Mouse (Mus musculus) neural tube, embryonic 14.5 days (tissue): Measurements from ENCODE around the gene Atxn10. TPM values are rescaled to one million over a fixed set of nuclear protein-coding genes. Genes with fewer than 3 reads are reported as not detected.
A peak's percentile ranks its signal among the peaks of the same experiment; 100 is the strongest.

ENCODE experiments used
- ATAC-seq: fragments of 200-750 bp; cut with Nextera tagmentation; 2 replicates; pipeline ENCODE4 v1.8.0; 2017; ENCODE audit warnings: low read depth, mild to moderate bottlenecking, moderate TSS enrichment, moderate library complexity
- H3K27ac ChIP-seq: fragments of 300-500 bp; sonication (generic); 2 replicates; pipeline ENCODE4 v1.5.1; 2014; ENCODE audit warnings: low read depth, mild to moderate bottlenecking, control low read depth, low read length, moderate library complexity, mixed read lengths
- H3K27me3 ChIP-seq: fragments of 300-500 bp; sonication (generic); 2 replicates; pipeline ENCODE4 v1.6.1; 2014; ENCODE audit warnings: low read length; ENCODE audit not compliant: control insufficient read depth, insufficient read depth
- H3K36me3 ChIP-seq: fragments of 300-500 bp; sonication (generic); 2 replicates; pipeline ENCODE4 v1.6.1; 2014; ENCODE audit warnings: low read length, mixed read lengths; ENCODE audit not compliant: control insufficient read depth, insufficient read depth
- H3K4me1 ChIP-seq: fragments of 300-500 bp; sonication (generic); 2 replicates; pipeline ENCODE4 v1.6.1; 2014; ENCODE audit warnings: low read length; ENCODE audit not compliant: control insufficient read depth, insufficient read depth
- H3K4me2 ChIP-seq: fragments of 300-500 bp; sonication (generic); 2 replicates; pipeline ENCODE4 v1.6.1; 2014; ENCODE audit warnings: mild to moderate bottlenecking, low read depth, low read length, control low read depth
- H3K4me3 ChIP-seq: fragments of 300-500 bp; sonication (generic); 2 replicates; pipeline ENCODE4 v1.5.1; 2014; ENCODE audit warnings: low read depth, low read length, control low read depth, mixed read lengths
- H3K9ac ChIP-seq: fragments of 300-500 bp; sonication (generic); replicated peaks from 2 replicates; pipeline ENCODE4 v1.6.1; 2014; ENCODE audit warnings: low read depth, mild to moderate bottlenecking, control low read depth, low read length, mixed read lengths
- H3K9me3 ChIP-seq: fragments of 300-500 bp; sonication (generic); 2 replicates; pipeline ENCODE4 v1.6.1; 2016; ENCODE audit warnings: low read length; ENCODE audit not compliant: control insufficient read depth
- WGBS: fragments of 180-500 bp; shearing (Covaris S2); extraction: QIAGEN DNeasy Blood & Tissue Kit; methylation state at CpG from one replicate; pipeline ENCODE4 v1.1.7; 2014; 5-methylcytosine and 5-hydroxymethylcytosine counted together
- polyA plus RNA-seq: library from polyadenylated mRNA; unstranded; fragments of >200 nt; fragmentation: Nextera tagmentation; extraction: Ambion mirVana; gene quantifications from 2 replicates; pipeline ENCODE4 v1.2.1, GENCODE M21; 2014

The Atxn10 gene
- 556 and 572 TPM in 2 replicates for polyA plus RNA-seq

DNA sequence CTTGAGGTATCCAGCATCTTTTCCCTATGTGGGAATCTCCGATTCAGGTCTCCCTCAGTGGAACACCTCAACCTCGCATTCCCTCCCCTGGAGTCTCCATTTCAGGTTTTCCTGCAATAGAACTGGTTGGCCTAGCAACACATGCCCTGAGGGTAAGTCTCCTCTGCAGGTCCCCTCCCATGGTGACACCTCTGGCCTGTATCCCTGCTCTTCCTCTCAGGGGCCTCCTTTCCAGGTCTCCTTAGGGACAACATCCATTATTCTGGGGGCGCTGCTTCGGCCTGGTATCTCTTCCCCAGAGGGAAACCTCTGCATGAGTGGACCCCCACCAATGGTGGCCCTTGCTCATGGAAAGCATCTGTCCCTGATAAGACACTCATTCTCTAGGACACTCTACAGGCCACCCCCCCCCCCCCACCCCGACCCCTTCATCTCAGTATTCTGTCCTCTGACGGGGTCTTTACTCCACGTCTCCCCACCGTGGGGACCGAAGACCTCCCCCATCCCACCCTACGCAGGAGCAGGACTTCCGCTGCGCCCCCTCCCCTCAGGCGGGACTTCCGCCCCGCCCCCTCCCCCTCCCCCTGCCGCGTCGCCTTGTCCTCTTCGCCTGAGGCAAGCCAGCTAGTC is at the start of gene Atxn10:
Gene Atxn10, plus strand, starts transcription at position 575 of the 630 bp plus-strand sequence.
- Histone ChIP-seq H3K4me1 (peaks cover 13% of the 10 kb centered on the region; the same call in 1 of the 2 replicates), H3K4me3 (peak within 1 kb of the TSS; percentile 96), H3K27ac (peak within 1 kb of the TSS; percentile 98), H3K27me3 (no peaks in the 10 kb centered on the region; the same call in 1 of the 2 replicates), H3K9ac (peak within 1 kb of the TSS; percentile 96), H3K36me3 (no peaks in the 10 kb centered on the region), H3K9me3 (no peaks in the 10 kb centered on the region), H3K4me2 (peak within 1 kb of the TSS; percentile 76)
- peak; percentile 35; the same call in 1 of the 2 replicates for ATAC-seq
- 18% methylated on average over 8 of the region's 19 CpGs for WGBS

DNA sequence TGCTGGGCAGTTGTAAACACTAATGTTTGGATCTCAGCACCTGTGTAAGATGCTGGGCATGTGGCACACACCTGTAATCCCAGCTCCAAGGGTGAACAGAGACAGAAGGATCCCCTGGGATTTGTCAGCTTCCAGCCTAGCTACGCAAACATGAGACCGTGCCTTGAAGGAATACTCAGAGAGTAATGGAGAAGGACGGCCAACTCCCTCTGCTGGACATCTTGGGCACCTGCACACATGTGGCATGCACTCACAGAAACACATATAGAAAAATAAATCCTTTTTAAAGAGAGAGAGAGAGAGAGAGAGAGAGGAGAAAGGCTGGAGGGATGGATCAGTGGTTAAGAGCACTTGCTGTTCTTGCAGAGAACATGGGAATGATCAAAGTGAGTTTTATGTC is 41.4 kb upstream of the Atxn10 start:
- no peaks in the 10 kb centered on the region for H3K36me3 ChIP-seq
- no peak overlapping the region for H3K4me2 ChIP-seq
- no peak for ATAC-seq
- H3K4me1 ChIP-seq = 0 out of 2 replicates have a peak, but pooled peaks cover 10% of the 10 kb centered on the region
- H3K9me3 ChIP-seq = no peaks in the 10 kb centered on the region
- H3K27me3 ChIP-seq = no peaks in the 10 kb centered on the region
- no peak overlapping the region for H3K9ac ChIP-seq
- H3K4me3 ChIP-seq = no peak overlapping the region
- WGBS = 86% methylated on average over 3 of the region's 3 CpGs
- no peak overlapping the region for H3K27ac ChIP-seq

DNA sequence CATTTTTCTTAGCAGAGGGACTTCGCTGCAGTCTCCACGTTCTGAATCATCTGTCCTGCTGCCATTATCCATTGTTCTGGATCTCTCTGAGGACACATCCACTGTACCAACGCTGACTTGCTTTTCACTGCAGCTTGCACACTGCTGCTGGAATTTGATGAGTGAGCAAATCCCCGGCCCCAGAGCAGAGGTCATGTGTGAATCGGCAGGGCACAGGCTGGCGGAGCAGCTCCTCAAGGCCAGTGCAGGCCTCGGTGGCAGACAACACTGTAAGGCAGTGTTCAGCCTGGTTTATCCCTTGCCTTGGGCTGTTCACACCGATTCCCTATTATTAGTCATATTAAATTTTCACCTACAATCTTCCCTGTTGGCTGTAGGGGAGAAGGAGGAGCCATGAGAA is 40.5 kb upstream of the Atxn10 start:
- Histone ChIP-seq H3K4me2 (no peak overlapping the region), H3K27me3 (no peaks in the 10 kb centered on the region), H3K4me3 (no peak overlapping the region), H3K4me1 (0 out of 2 replicates have a peak, but pooled peaks cover 10% of the 10 kb centered on the region), H3K9ac (no peak overlapping the region), H3K9me3 (no peaks in the 10 kb centered on the region), H3K27ac (peak overlapping the region; percentile 52), H3K36me3 (no peaks in the 10 kb centered on the region)
- WGBS = 52% methylated on average over 8 of the region's 8 CpGs
- ATAC-seq = peak; percentile 24; the same call in 1 of the 2 replicates

DNA sequence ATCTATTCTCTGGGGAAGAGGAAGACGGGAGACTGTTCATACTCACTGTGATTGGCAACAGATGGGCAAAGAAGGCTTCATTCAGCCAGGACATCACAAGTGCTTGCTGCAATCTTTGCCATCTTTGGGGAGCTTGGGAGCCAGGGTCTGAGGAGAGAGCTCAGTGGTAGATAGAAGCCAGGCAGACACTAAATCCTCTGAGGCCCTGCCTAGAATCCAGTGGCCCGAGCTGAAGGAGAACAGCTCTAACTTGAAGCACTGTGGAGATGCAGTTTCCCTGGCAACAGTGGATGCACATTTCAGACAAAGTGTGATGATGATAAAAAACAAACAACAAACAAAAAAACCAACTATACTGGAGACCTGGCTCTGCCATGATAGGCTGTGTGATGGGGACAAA is 40.1 kb upstream of the Atxn10 start:
- Histone ChIP-seq H3K4me3 (no peak overlapping the region), H3K4me1 (0 out of 2 replicates have a peak, but pooled peaks cover 10% of the 10 kb centered on the region), H3K9ac (no peak overlapping the region), H3K36me3 (no peaks in the 10 kb centered on the region), H3K9me3 (no peaks in the 10 kb centered on the region), H3K4me2 (no peak overlapping the region), H3K27me3 (no peaks in the 10 kb centered on the region), H3K27ac (peak overlapping the region; percentile 52)
- ATAC-seq = no peak
- WGBS = 31% methylated on average over 2 of the region's 2 CpGs

DNA sequence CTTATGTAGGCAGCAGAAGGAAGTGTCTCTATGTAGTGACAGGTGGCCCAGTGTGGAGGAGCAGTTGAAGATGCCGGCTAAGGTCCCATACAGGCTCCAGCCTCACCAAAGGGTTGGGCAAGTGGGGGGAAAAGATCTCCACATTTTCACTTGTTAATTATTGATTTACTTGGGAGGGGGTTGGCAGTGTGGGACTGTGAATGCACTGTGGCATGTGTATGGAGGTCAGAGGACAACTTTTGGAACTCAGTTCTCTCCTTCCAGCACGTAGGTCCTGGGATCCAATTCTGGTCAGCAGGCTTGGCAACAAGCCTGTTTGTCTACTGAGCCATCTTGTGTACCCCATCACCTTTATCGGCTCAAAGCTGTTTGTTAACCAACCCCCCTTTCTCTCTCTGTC is 39.5 kb upstream of the Atxn10 start:
- 83% methylated on average over 3 of the region's 3 CpGs for WGBS
- no peaks in the 10 kb centered on the region for H3K27me3 ChIP-seq
- no peaks in the 10 kb centered on the region for H3K9me3 ChIP-seq
- 0 out of 2 replicates have a peak, but pooled peaks cover 10% of the 10 kb centered on the region for H3K4me1 ChIP-seq
- no peak overlapping the region for H3K4me3 ChIP-seq
- H3K9ac ChIP-seq = no peak overlapping the region
- H3K36me3 ChIP-seq = no peaks in the 10 kb centered on the region
- no peak overlapping the region for H3K4me2 ChIP-seq
- H3K27ac ChIP-seq = no peak overlapping the region
- no peak for ATAC-seq

DNA sequence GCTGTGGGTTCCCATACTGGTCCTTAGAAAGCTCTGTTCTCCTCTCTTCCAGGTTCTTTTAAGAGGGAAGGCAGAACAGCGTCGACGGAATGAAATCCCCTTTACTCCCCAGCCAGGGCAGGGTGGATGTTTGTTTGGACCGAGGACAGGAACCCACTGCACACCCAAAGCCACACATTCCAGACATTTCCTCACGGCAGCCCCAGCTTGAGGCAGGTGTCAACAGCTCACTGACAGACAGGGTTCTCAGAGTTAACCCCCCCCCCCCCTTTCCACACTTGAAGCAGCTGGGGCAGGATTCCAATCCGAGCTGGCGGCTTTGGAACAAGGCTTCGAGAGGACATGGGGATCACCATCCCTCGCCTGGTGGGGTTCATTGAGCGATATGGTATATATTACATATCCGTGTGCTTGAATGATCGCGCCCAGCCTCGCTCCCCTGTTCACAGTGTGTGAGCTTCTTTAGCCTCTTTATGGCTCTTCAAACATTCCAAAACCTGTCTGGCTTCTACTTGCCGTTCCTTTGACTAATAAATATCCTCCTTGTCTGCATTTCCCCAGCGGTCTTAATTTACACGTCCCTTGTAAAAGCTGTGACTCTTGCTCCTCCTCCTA is 37.8 kb upstream of the Atxn10 start:
- H3K4me2 ChIP-seq = no peak overlapping the region
- 53% methylated on average over 17 of the region's 17 CpGs for WGBS
- ATAC-seq = no peak
- H3K4me1 ChIP-seq = 0 out of 2 replicates have a peak, but pooled peaks cover 10% of the 10 kb centered on the region
- H3K9ac ChIP-seq = no peak overlapping the region
- no peak overlapping the region for H3K4me3 ChIP-seq
- no peak overlapping the region for H3K27ac ChIP-seq
- H3K36me3 ChIP-seq = no peaks in the 10 kb centered on the region
- H3K9me3 ChIP-seq = no peaks in the 10 kb centered on the region
- H3K27me3 ChIP-seq = no peaks in the 10 kb centered on the region

DNA sequence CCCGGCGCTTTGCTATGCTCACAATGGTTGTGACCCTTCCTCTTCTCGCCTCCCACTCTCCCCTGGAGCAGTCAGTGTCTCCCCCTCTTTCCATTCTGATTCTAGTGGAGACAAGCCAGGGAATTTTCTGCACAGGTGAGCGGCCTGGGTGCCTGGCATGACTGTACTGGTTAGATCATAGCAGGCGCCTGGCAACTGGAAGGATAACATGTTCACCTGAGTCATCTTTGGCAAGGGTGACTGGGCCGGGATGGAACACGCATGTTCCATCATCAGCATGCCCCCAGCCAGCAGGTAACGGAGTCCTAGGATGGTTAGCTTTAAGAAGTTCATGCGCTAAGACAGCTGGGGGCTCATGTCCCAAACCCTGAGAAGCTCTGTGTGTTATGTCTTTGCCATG is 37.1 kb upstream of the Atxn10 start:
- Histone ChIP-seq H3K4me2 (no peak overlapping the region), H3K36me3 (no peaks in the 10 kb centered on the region), H3K27me3 (no peaks in the 10 kb centered on the region), H3K27ac (no peak overlapping the region), H3K9me3 (no peaks in the 10 kb centered on the region), H3K4me3 (no peak overlapping the region), H3K9ac (no peak overlapping the region), H3K4me1 (0 out of 2 replicates have a peak, but pooled peaks cover 10% of the 10 kb centered on the region)
- ATAC-seq = no peak
- WGBS = 92% methylated on average over 9 of the region's 9 CpGs

DNA sequence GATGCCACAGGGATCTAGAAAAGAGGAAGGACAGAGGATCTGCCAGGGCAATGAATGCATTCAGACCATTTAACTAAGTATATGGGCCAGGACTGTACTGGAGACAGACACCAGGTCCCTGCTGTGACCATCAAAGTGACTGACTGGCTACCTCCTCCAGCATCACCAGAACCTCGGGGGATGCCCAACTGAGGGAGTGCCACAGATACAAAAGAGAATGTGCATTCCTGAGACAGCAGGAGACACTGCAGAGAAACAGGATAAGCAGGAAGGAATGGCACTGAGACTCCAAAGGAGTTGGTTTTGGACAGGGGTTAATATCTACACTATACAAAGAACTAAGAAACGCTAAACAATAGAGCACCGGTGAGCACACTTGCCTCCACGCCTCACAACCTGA is 32.8 kb upstream of the Atxn10 start:
- H3K4me2 ChIP-seq = no peak overlapping the region
- H3K9me3 ChIP-seq = no peaks in the 10 kb centered on the region
- H3K27me3 ChIP-seq = no peaks in the 10 kb centered on the region
- no peaks in the 10 kb centered on the region for H3K36me3 ChIP-seq
- H3K27ac ChIP-seq = no peak overlapping the region
- ATAC-seq = no peak
- WGBS = 63% methylated on average over 4 of the region's 4 CpGs
- H3K9ac ChIP-seq = no peak overlapping the region
- H3K4me3 ChIP-seq = no peak overlapping the region
- H3K4me1 ChIP-seq = no peaks in the 10 kb centered on the region

DNA sequence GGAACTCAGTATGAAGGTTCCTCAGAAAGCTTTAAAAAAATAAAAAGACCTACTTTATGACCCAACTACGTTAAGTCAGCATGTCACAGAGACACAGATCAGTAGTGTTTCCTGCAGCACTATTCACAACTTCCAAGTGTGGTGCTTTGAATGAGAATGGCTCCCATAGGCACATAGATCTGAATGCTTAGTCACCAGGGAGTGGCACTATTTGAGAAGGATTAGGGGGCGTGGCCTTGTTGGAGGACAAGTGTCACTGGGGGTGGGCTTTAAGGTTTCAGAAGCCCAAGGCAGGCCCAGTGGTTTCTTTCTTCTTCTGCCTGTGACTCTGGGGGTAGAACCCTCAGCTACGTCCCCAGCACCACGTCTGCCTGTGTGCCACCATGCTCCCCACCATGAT is 32.1 kb upstream of the Atxn10 start:
- H3K4me1 ChIP-seq = no peaks in the 10 kb centered on the region
- no peak overlapping the region for H3K4me3 ChIP-seq
- no peaks in the 10 kb centered on the region for H3K36me3 ChIP-seq
- no peaks in the 10 kb centered on the region for H3K27me3 ChIP-seq
- no peak overlapping the region for H3K4me2 ChIP-seq
- no peak overlapping the region for H3K9ac ChIP-seq
- H3K27ac ChIP-seq = no peak overlapping the region
- no peaks in the 10 kb centered on the region for H3K9me3 ChIP-seq
- 89% methylated on average over 4 of the region's 4 CpGs for WGBS
- no peak for ATAC-seq
